In genomic region chr2:65931841-65932311, GRCm38 (mm10) we compare ENCODE assay signal across 9 mouse cellular contexts.
DNase-seq lines count a peak whose midpoint lies in the region; ATAC-seq and TF ChIP-seq lines count a peak whose summit lies in the region.
"Had no signal": no experiment of that assay in that cellular context is flagged by ENCODE, and none has a peak within 500 bp of the region (broad histone marks: within the 10 kb centered on the region; RNA-seq: fewer than 3 reads in every experiment).

No protein-coding gene starts in this region.

- H3K27ac ChIP-seq in heart, embryonic 10.5 days, result peak overlapping the region; percentile 82
- no peak overlapping the region for H3K27ac ChIP-seq in embryonic facial prominence, embryonic 12.5 days
- peak overlapping the region; percentile 98 for H3K27ac ChIP-seq in layer of hippocampus, adult 2 months
- H3K27ac ChIP-seq in liver, embryonic 16.5 days (ENCODE audit: low read length), result no peak overlapping the region

- no peaks in the 10 kb centered on the region for H3K27me3 ChIP-seq in heart, embryonic 10.5 days (ENCODE audit: insufficient read depth, poor library complexity, severe bottlenecking)
- no peaks in the 10 kb centered on the region for H3K27me3 ChIP-seq in embryonic facial prominence, embryonic 12.5 days
- no peaks in the 10 kb centered on the region for H3K27me3 ChIP-seq in liver, embryonic 16.5 days (ENCODE audit: control insufficient read depth, insufficient read depth, low read depth, low read length)

- H3K4me3 ChIP-seq in heart, embryonic 10.5 days, result peak overlapping the region; percentile 67
- peak overlapping the region; percentile 43 for H3K4me3 ChIP-seq in embryonic facial prominence, embryonic 12.5 days
- peak overlapping the region; percentile 59 for H3K4me3 ChIP-seq in layer of hippocampus, adult 2 months
- peak overlapping the region; percentile 34 for H3K4me3 ChIP-seq in liver, embryonic 16.5 days (ENCODE audit: low read depth, low read length)

- DNase-seq in heart, embryonic 10.5 days (ENCODE audit: low spot score), result peak; percentile 91
- DNase-seq in heart, postnatal 25 days (ENCODE audit: low spot score), result no peak
- DNase-seq in heart, postnatal 36 days, result peak; percentile 3 to 12
- DNase-seq in layer of hippocampus, adult 2 months (ENCODE audit: low spot score in 2 of 2), result peak; percentile 57 to 63
- DNase-seq in retina, postnatal 1 day, result peak; percentile 92
- DNase-seq in thymus, postnatal 36 days, result no peak

- ATAC-seq in embryonic facial prominence, embryonic 12.5 days (ENCODE audit: insufficient number of reproducible peaks, insufficient read depth, low FRiP score, low TSS enrichment), result peak; percentile 69; the same call in 1 of the 2 replicates
- peak; percentile 54; the same call in 1 of the 2 replicates for ATAC-seq in liver, embryonic 16.5 days (ENCODE audit: low read depth)

- H3K4me2 ChIP-seq in embryonic facial prominence, embryonic 12.5 days (replicated peaks), result peak overlapping the region; percentile 61
- H3K4me2 ChIP-seq in liver, embryonic 16.5 days (ENCODE audit: low read depth, low read length), result peak overlapping the region; percentile 50

- intact Hi-C loops in heart, postnatal 25 days (cut with DNase I), result no loop called here
- intact Hi-C loops in heart, postnatal 36 days (cut with DNase I), result no loop called here

- H3K4me1 ChIP-seq in heart, embryonic 10.5 days, result no peaks in the 10 kb centered on the region
- no peaks in the 10 kb centered on the region for H3K4me1 ChIP-seq in embryonic facial prominence, embryonic 12.5 days
- H3K4me1 ChIP-seq in liver, embryonic 16.5 days (ENCODE audit: control insufficient read depth, low read depth, low read length), result no peaks in the 10 kb centered on the region

- no peaks in the 10 kb centered on the region for H3K9me3 ChIP-seq in heart, embryonic 10.5 days
- no peaks in the 10 kb centered on the region for H3K9me3 ChIP-seq in embryonic facial prominence, embryonic 12.5 days
- no peaks in the 10 kb centered on the region for H3K9me3 ChIP-seq in liver, embryonic 16.5 days (replicated peaks; ENCODE audit: control insufficient read depth, low read length)

- no peak for TF ChIP-seq CTCF in layer of hippocampus, adult 2 months (conservative IDR thresholded peaks at IDR 0.05)

- WGBS in heart, embryonic 10.5 days, result 3% methylated on average over 11 of the region's 11 CpGs
- 2% methylated on average over 11 of the region's 11 CpGs for WGBS in embryonic facial prominence, embryonic 12.5 days
- 2% methylated on average over 11 of the region's 11 CpGs for WGBS in liver, embryonic 16.5 days (ENCODE audit: insufficient replicate concordance)

- H3K36me3 ChIP-seq in heart, embryonic 10.5 days, result no peaks in the 10 kb centered on the region
- no peaks in the 10 kb centered on the region for H3K36me3 ChIP-seq in embryonic facial prominence, embryonic 12.5 days
- no peaks in the 10 kb centered on the region for H3K36me3 ChIP-seq in liver, embryonic 16.5 days (ENCODE audit: control insufficient read depth, insufficient read depth)
- H3K36me3 ChIP-seq: G1E had no signal

- H3K9ac ChIP-seq in embryonic facial prominence, embryonic 12.5 days, result peak overlapping the region; percentile 20
- H3K9ac ChIP-seq in liver, embryonic 16.5 days (ENCODE audit: low read depth, low read length), result peak overlapping the region; percentile 29; the same call in 1 of the 2 replicates

Comparison
In these comparisons a context has a peak if more than half of its experiments do, and no peak if none do; other contexts are left out.
1. DNase-seq: peak in heart, embryonic 10.5 days (single experiment), heart, postnatal 36 days (2 of 2), layer of hippocampus, adult 2 months (2 of 2) and retina, postnatal 1 day (single experiment); none in heart, postnatal 25 days (single experiment) and thymus, postnatal 36 days (0 of 2).
2. H3K27ac ChIP-seq: peak in heart, embryonic 10.5 days (single experiment) and layer of hippocampus, adult 2 months (single experiment); none in embryonic facial prominence, embryonic 12.5 days (single experiment) and liver, embryonic 16.5 days (single experiment).
3. Peak in every context shown above with its lines, with median percentiles within 50 percentile points of each other: H3K4me3 ChIP-seq.